Mouse (Mus musculus) neural tube, embryonic 14.5 days (tissue): ENCODE data around the gene Myof. TPM values are rescaled to one million over a fixed set of nuclear protein-coding genes. Genes with fewer than 3 reads are reported as not detected.

ENCODE experiments used
- ATAC-seq: fragments of 200-750 bp; cut with Nextera tagmentation; 2 replicates; pipeline ENCODE4 v1.8.0; 2017; ENCODE audit warnings: low read depth, mild to moderate bottlenecking, moderate TSS enrichment, moderate library complexity
- H3K27ac ChIP-seq: fragments of 300-500 bp; sonication (generic); 2 replicates; pipeline ENCODE4 v1.5.1; 2014; ENCODE audit warnings: low read depth, mild to moderate bottlenecking, control low read depth, low read length, moderate library complexity, mixed read lengths
- H3K27me3 ChIP-seq: fragments of 300-500 bp; sonication (generic); 2 replicates; pipeline ENCODE4 v1.6.1; 2014; ENCODE audit warnings: low read length; ENCODE audit not compliant: control insufficient read depth, insufficient read depth
- H3K36me3 ChIP-seq: fragments of 300-500 bp; sonication (generic); 2 replicates; pipeline ENCODE4 v1.6.1; 2014; ENCODE audit warnings: low read length, mixed read lengths; ENCODE audit not compliant: control insufficient read depth, insufficient read depth
- H3K4me1 ChIP-seq: fragments of 300-500 bp; sonication (generic); 2 replicates; pipeline ENCODE4 v1.6.1; 2014; ENCODE audit warnings: low read length; ENCODE audit not compliant: control insufficient read depth, insufficient read depth
- H3K4me2 ChIP-seq: fragments of 300-500 bp; sonication (generic); 2 replicates; pipeline ENCODE4 v1.6.1; 2014; ENCODE audit warnings: mild to moderate bottlenecking, low read depth, low read length, control low read depth
- H3K4me3 ChIP-seq: fragments of 300-500 bp; sonication (generic); 2 replicates; pipeline ENCODE4 v1.5.1; 2014; ENCODE audit warnings: low read depth, low read length, control low read depth, mixed read lengths
- H3K9ac ChIP-seq: fragments of 300-500 bp; sonication (generic); replicated peaks from 2 replicates; pipeline ENCODE4 v1.6.1; 2014; ENCODE audit warnings: low read depth, mild to moderate bottlenecking, control low read depth, low read length, mixed read lengths
- H3K9me3 ChIP-seq: fragments of 300-500 bp; sonication (generic); 2 replicates; pipeline ENCODE4 v1.6.1; 2016; ENCODE audit warnings: low read length; ENCODE audit not compliant: control insufficient read depth
- WGBS: fragments of 180-500 bp; shearing (Covaris S2); extraction: QIAGEN DNeasy Blood & Tissue Kit; methylation state at CpG from one replicate; pipeline ENCODE4 v1.1.7; 2014; 5-methylcytosine and 5-hydroxymethylcytosine counted together
- polyA plus RNA-seq: library from polyadenylated mRNA; unstranded; fragments of >200 nt; fragmentation: Nextera tagmentation; extraction: Ambion mirVana; gene quantifications from 2 replicates; pipeline ENCODE4 v1.2.1, GENCODE M21; 2014

The Myof gene
- polyA plus RNA-seq, 1 experiment from 2014 or later, result 0.74 TPM

- H3K36me3 ChIP-seq, result no peaks in the 10 kb centered on the region
- ATAC-seq, result no peak
- WGBS, result 92% methylated on average over 2 of the region's 2 CpGs
- H3K4me1 ChIP-seq, result no peaks in the 10 kb centered on the region
- no peak overlapping the region for H3K27ac ChIP-seq
- no peaks in the 10 kb centered on the region for H3K9me3 ChIP-seq
- H3K4me3 ChIP-seq, result no peak overlapping the region
- H3K9ac ChIP-seq, result no peak overlapping the region
- no peaks in the 10 kb centered on the region for H3K27me3 ChIP-seq
- H3K4me2 ChIP-seq, result no peak overlapping the region
Observed at GRCm38 (mm10) chr19:37932198-37932597, 111.2 kb downstream of the Myof start.

- no peak overlapping the region for H3K4me3 ChIP-seq
- no peak overlapping the region for H3K27ac ChIP-seq
- H3K4me2 ChIP-seq, result no peak overlapping the region
- H3K9me3 ChIP-seq, result no peaks in the 10 kb centered on the region
- no peaks in the 10 kb centered on the region for H3K36me3 ChIP-seq
- WGBS, result 86% methylated on average over 7 of the region's 7 CpGs
- no peak overlapping the region for H3K9ac ChIP-seq
- H3K4me1 ChIP-seq, result no peaks in the 10 kb centered on the region
- ATAC-seq, result no peak
- no peaks in the 10 kb centered on the region for H3K27me3 ChIP-seq
Observed at GRCm38 (mm10) chr19:37927911-37928310, 115.5 kb downstream of the Myof start.

- H3K4me3 ChIP-seq, result no peak overlapping the region
- no peaks in the 10 kb centered on the region for H3K9me3 ChIP-seq
- no peak overlapping the region for H3K9ac ChIP-seq
- no peak overlapping the region for H3K4me2 ChIP-seq
- H3K27ac ChIP-seq, result no peak overlapping the region
- H3K27me3 ChIP-seq, result no peaks in the 10 kb centered on the region
- 90% methylated on average over 3 of the region's 3 CpGs for WGBS
- no peaks in the 10 kb centered on the region for H3K4me1 ChIP-seq
- ATAC-seq, result no peak
- no peaks in the 10 kb centered on the region for H3K36me3 ChIP-seq
Observed at GRCm38 (mm10) chr19:37925323-37925722, 118.1 kb downstream of the Myof start.

GRCm38 (mm10) chr19:37924266-37924665, 119.1 kb downstream of the Myof start:
- H3K9ac ChIP-seq, result no peak overlapping the region
- H3K4me3 ChIP-seq, result no peak overlapping the region
- H3K9me3 ChIP-seq, result no peaks in the 10 kb centered on the region
- H3K4me1 ChIP-seq, result no peaks in the 10 kb centered on the region
- H3K4me2 ChIP-seq, result no peak overlapping the region
- no peak overlapping the region for H3K27ac ChIP-seq
- WGBS, result 55% methylated on average over 3 of the region's 3 CpGs
- no peaks in the 10 kb centered on the region for H3K27me3 ChIP-seq
- no peak for ATAC-seq
- H3K36me3 ChIP-seq, result no peaks in the 10 kb centered on the region

- Histone ChIP-seq H3K27ac (no peak overlapping the region), H3K9me3 (no peaks in the 10 kb centered on the region), H3K36me3 (no peaks in the 10 kb centered on the region), H3K27me3 (no peaks in the 10 kb centered on the region), H3K4me1 (no peaks in the 10 kb centered on the region), H3K4me3 (no peak overlapping the region), H3K9ac (no peak overlapping the region), H3K4me2 (no peak overlapping the region)
- ATAC-seq, result no peak
- 21% methylated on average over 5 of the region's 5 CpGs for WGBS
Observed at GRCm38 (mm10) chr19:37921098-37921497, 122.3 kb downstream of the Myof start.

- no peaks in the 10 kb centered on the region for H3K27me3 ChIP-seq
- no peak overlapping the region for H3K4me2 ChIP-seq
- no peaks in the 10 kb centered on the region for H3K36me3 ChIP-seq
- no peak overlapping the region for H3K9ac ChIP-seq
- no peak overlapping the region for H3K27ac ChIP-seq
- H3K4me1 ChIP-seq, result no peaks in the 10 kb centered on the region
- WGBS, result 63% methylated on average over 12 of the region's 12 CpGs
- H3K4me3 ChIP-seq, result no peak overlapping the region
- no peak for ATAC-seq
- H3K9me3 ChIP-seq, result no peaks in the 10 kb centered on the region
Observed at GRCm38 (mm10) chr19:37918515-37918932, 124.9 kb downstream of the Myof start.

GRCm38 (mm10) chr19:37914261-37914660, 129.1 kb downstream of the Myof start:
- WGBS, result 91% methylated on average over 4 of the region's 4 CpGs
- no peak for ATAC-seq
- no peaks in the 10 kb centered on the region for H3K36me3 ChIP-seq
- no peaks in the 10 kb centered on the region for H3K9me3 ChIP-seq
- H3K4me2 ChIP-seq, result no peak overlapping the region
- no peak overlapping the region for H3K27ac ChIP-seq
- no peaks in the 10 kb centered on the region for H3K4me1 ChIP-seq
- H3K9ac ChIP-seq, result no peak overlapping the region
- H3K27me3 ChIP-seq, result no peaks in the 10 kb centered on the region
- H3K4me3 ChIP-seq, result no peak overlapping the region

GRCm38 (mm10) chr19:37912501-37912900, 130.9 kb downstream of the Myof start:
- H3K4me2 ChIP-seq, result no peak overlapping the region
- no peak for ATAC-seq
- no peak overlapping the region for H3K9ac ChIP-seq
- H3K9me3 ChIP-seq, result no peaks in the 10 kb centered on the region
- WGBS, result 78% methylated on average over 6 of the region's 6 CpGs
- no peaks in the 10 kb centered on the region for H3K27me3 ChIP-seq
- H3K4me1 ChIP-seq, result no peaks in the 10 kb centered on the region
- H3K4me3 ChIP-seq, result no peak overlapping the region
- no peak overlapping the region for H3K27ac ChIP-seq
- H3K36me3 ChIP-seq, result no peaks in the 10 kb centered on the region

GRCm38 (mm10) chr19:37909830-37910261, 133.5 kb downstream of the Myof start:
- H3K4me3 ChIP-seq, result no peak overlapping the region
- H3K4me2 ChIP-seq, result no peak overlapping the region
- 39% methylated on average over 5 of the region's 5 CpGs for WGBS
- no peaks in the 10 kb centered on the region for H3K36me3 ChIP-seq
- peak; percentile 69 for ATAC-seq
- no peaks in the 10 kb centered on the region for H3K4me1 ChIP-seq
- H3K9me3 ChIP-seq, result no peaks in the 10 kb centered on the region
- H3K9ac ChIP-seq, result no peak overlapping the region
- H3K27ac ChIP-seq, result no peak overlapping the region
- no peaks in the 10 kb centered on the region for H3K27me3 ChIP-seq
